ENCODE assay signal across 28 mouse cellular contexts in genomic region chr7:117686997-117687302, GRCm38 (mm10).
A peak's percentile ranks its signal among the peaks of the same experiment; 100 is the strongest.
DNase-seq lines count a peak whose midpoint lies in the region; ATAC-seq lines count a peak whose summit lies in the region.
"Had no signal": no experiment of that assay in that cellular context is flagged by ENCODE, and none has a peak within 500 bp of the region (broad histone marks: within the 10 kb centered on the region; RNA-seq: fewer than 3 reads in every experiment).

No protein-coding gene starts in this region.

- no peak overlapping the region for H3K4me3 ChIP-seq in hindbrain, embryonic 10.5 days
- no peak overlapping the region for H3K4me3 ChIP-seq in hindbrain, embryonic 11.5 days (ENCODE audit: low read depth, low read length)
- no peak overlapping the region for H3K4me3 ChIP-seq in neural tube, embryonic 11.5 days (ENCODE audit: low read depth, low read length)
- no peak overlapping the region for H3K4me3 ChIP-seq in midbrain, embryonic 12.5 days
- H3K4me3 ChIP-seq: embryonic facial prominence, embryonic 15.5 days; limb, embryonic 10.5 days; limb, embryonic 15.5 days; liver, embryonic 13.5 days; megakaryocyte, embryonic 14.5 days; neural tube, embryonic 13.5 days had no signal

- H3K4me2 ChIP-seq in hindbrain, embryonic 11.5 days (replicated peaks; ENCODE audit: low read depth, low read length): no peak overlapping the region
- H3K4me2 ChIP-seq in neural tube, embryonic 11.5 days (ENCODE audit: low read depth): no peak overlapping the region
- H3K4me2 ChIP-seq in midbrain, embryonic 12.5 days (replicated peaks): no peak overlapping the region
- H3K4me2 ChIP-seq: embryonic facial prominence, embryonic 15.5 days; heart, embryonic 11.5 days; limb, embryonic 15.5 days; liver, embryonic 13.5 days; neural tube, embryonic 13.5 days had no signal

- WGBS in hindbrain, embryonic 10.5 days: 67% methylated on average over 3 of the region's 3 CpGs
- 68% methylated on average over 3 of the region's 3 CpGs for WGBS in hindbrain, embryonic 11.5 days
- 67% methylated on average over 3 of the region's 3 CpGs for WGBS in neural tube, embryonic 11.5 days
- WGBS in midbrain, embryonic 12.5 days: 35% methylated on average over 3 of the region's 3 CpGs

- H3K9ac ChIP-seq in hindbrain, embryonic 11.5 days (ENCODE audit: low read depth, low read length): no peak overlapping the region
- H3K9ac ChIP-seq in neural tube, embryonic 11.5 days (ENCODE audit: low read length): no peak overlapping the region
- H3K9ac ChIP-seq in midbrain, embryonic 12.5 days (replicated peaks): no peak overlapping the region
- H3K9ac ChIP-seq: embryonic facial prominence, embryonic 15.5 days; limb, embryonic 15.5 days; liver, embryonic 13.5 days; neural tube, embryonic 13.5 days had no signal

- no peak; the same call in 1 of the 2 replicates for ATAC-seq in hindbrain, embryonic 11.5 days (ENCODE audit: low FRiP score)
- no peak for ATAC-seq in neural tube, embryonic 11.5 days (ENCODE audit: insufficient read depth, low FRiP score, low TSS enrichment)
- no peak; the same call in 1 of the 2 replicates for ATAC-seq in midbrain, embryonic 12.5 days (ENCODE audit: low FRiP score, low read depth)
- ATAC-seq: inflammation-experienced regulatory T-cells, adult 6 months had no signal

- DNase-seq in hindbrain, embryonic 10.5 days (ENCODE audit: low spot score): no peak
- no peak for DNase-seq in hindbrain, embryonic 11.5 days (ENCODE audit: low spot score)
- DNase-seq in neural tube, embryonic 11.5 days (ENCODE audit: low spot score): no peak
- DNase-seq in neural tube, embryonic 10.5 days (ENCODE audit: extremely low spot score, low spot score): no peak
- DNase-seq in heart, adult 8-10 months (ENCODE audit: low spot score): no peak
- no peak for DNase-seq in ovary, adult 18-20 months (ENCODE audit: low spot score)
- DNase-seq: adrenal gland, adult 8-10 months; B cell, adult 2 months; cerebellum, adult 2 months; cerebellum, postnatal 14 days; gastrocnemius, postnatal 25 days; kidney, adult 11 months; kidney, postnatal 14 days; layer of hippocampus, adult 9-11 months; lung, adult 18-20 months; lung, postnatal 4 days; spleen, adult 18-20 months; thymus, postnatal 14 days had no signal

- no peaks in the 10 kb centered on the region for H3K36me3 ChIP-seq in hindbrain, embryonic 10.5 days
- no peaks in the 10 kb centered on the region for H3K36me3 ChIP-seq in hindbrain, embryonic 11.5 days (ENCODE audit: control insufficient read depth, insufficient read depth, low read length)
- H3K36me3 ChIP-seq in neural tube, embryonic 11.5 days (ENCODE audit: control insufficient read depth, insufficient read depth, low read length): no peaks in the 10 kb centered on the region
- no peaks in the 10 kb centered on the region for H3K36me3 ChIP-seq in midbrain, embryonic 12.5 days
- H3K36me3 ChIP-seq: embryonic facial prominence, embryonic 15.5 days; limb, embryonic 10.5 days; limb, embryonic 15.5 days; liver, embryonic 13.5 days; neural tube, embryonic 13.5 days had no signal

- H3K4me1 ChIP-seq in hindbrain, embryonic 10.5 days (replicated peaks): peaks cover 31% of the 10 kb centered on the region
- no peaks in the 10 kb centered on the region for H3K4me1 ChIP-seq in hindbrain, embryonic 11.5 days (replicated peaks; ENCODE audit: control insufficient read depth, insufficient read depth, low read length)
- H3K4me1 ChIP-seq in neural tube, embryonic 11.5 days (ENCODE audit: control insufficient read depth, insufficient read depth, low read length): peaks cover 6% of the 10 kb centered on the region; the same call in 1 of the 2 replicates
- peaks cover 25% of the 10 kb centered on the region for H3K4me1 ChIP-seq in midbrain, embryonic 12.5 days
- H3K4me1 ChIP-seq: embryonic facial prominence, embryonic 15.5 days; limb, embryonic 10.5 days; limb, embryonic 15.5 days had no signal

- peaks cover 30% of the 10 kb centered on the region for H3K27me3 ChIP-seq in hindbrain, embryonic 10.5 days (ENCODE audit: insufficient read depth, poor library complexity, severe bottlenecking)
- no peaks in the 10 kb centered on the region for H3K27me3 ChIP-seq in hindbrain, embryonic 11.5 days (ENCODE audit: control insufficient read depth, insufficient read depth, low read length)
- no peaks in the 10 kb centered on the region for H3K27me3 ChIP-seq in neural tube, embryonic 11.5 days (ENCODE audit: control insufficient read depth, insufficient read depth, low read length)
- no peaks in the 10 kb centered on the region for H3K27me3 ChIP-seq in midbrain, embryonic 12.5 days
- H3K27me3 ChIP-seq: CH12.LX; embryonic facial prominence, embryonic 15.5 days; limb, embryonic 15.5 days; liver, embryonic 13.5 days; neural tube, embryonic 13.5 days had no signal

- H3K9me3 ChIP-seq in hindbrain, embryonic 10.5 days: no peaks in the 10 kb centered on the region
- no peaks in the 10 kb centered on the region for H3K9me3 ChIP-seq in hindbrain, embryonic 11.5 days (ENCODE audit: control insufficient read depth, low read length)
- no peaks in the 10 kb centered on the region for H3K9me3 ChIP-seq in neural tube, embryonic 11.5 days (ENCODE audit: control insufficient read depth, low read length)
- no peaks in the 10 kb centered on the region for H3K9me3 ChIP-seq in midbrain, embryonic 12.5 days
- H3K9me3 ChIP-seq: embryonic facial prominence, embryonic 15.5 days; limb, embryonic 10.5 days; limb, embryonic 15.5 days; liver, embryonic 13.5 days; megakaryocyte, embryonic 14.5 days; neural tube, embryonic 13.5 days had no signal

- H3K27ac ChIP-seq in hindbrain, embryonic 10.5 days: peak overlapping the region; percentile 73
- H3K27ac ChIP-seq in hindbrain, embryonic 11.5 days (ENCODE audit: low read depth, low read length): no peak overlapping the region
- H3K27ac ChIP-seq in neural tube, embryonic 11.5 days (ENCODE audit: low read depth, low read length): 0 out of 2 replicates have a peak overlapping the region, but pooled peaks have one; percentile 34
- H3K27ac ChIP-seq in midbrain, embryonic 12.5 days (replicated peaks): peak overlapping the region; percentile 64
- H3K27ac ChIP-seq: embryonic facial prominence, embryonic 15.5 days; limb, embryonic 10.5 days; limb, embryonic 15.5 days; liver, embryonic 13.5 days; neural tube, embryonic 13.5 days had no signal
